Mouse (Mus musculus): ENCODE measurements around the gene Wdr18.

DNA sequence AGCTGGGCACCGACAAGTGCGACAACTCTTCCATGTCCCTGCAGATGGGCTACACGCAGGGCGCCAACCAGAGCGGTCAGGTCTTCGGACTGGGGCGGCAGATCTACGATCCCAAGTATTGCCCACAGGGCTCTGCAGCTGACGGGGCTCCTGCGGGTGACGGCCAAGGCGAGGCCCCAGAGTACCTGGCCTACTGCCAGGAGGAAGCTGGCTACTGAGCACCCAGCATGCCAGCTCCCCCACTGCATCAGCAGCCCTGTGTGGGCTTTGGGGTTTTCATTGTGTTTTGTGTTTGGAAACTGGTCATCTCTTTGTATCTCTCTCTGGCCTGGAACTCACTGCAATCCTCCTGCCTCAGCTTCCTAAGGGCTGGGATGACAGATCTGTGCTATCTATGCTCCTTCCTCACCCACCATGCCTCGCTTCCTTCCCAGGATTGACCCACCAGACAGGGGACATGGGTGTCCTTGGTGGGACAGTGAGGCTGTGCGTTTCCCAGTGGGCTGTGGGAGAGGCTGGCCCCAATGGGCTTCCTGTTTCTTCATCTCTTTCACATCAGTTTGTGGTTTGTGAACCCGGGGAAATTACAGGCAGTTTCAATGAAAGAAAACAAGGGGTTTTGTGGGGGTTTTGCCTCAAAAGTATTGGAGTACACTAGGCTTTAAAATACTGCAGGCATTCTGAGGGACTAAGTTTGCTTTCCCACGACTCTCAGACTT lies 34.6 kb downstream of the Wdr18 start:
- TF ChIP-seq CTCF (IDR thresholded peaks at IDR 0.05; ENCODE audit: low read depth) (no peak), EP300 (optimal IDR thresholded peaks at IDR 0.05) (no peak)

All from stomach, postnatal 0 days (tissue).